ENCODE assay signal across 18 mouse cellular contexts in the genomic region with DNA sequence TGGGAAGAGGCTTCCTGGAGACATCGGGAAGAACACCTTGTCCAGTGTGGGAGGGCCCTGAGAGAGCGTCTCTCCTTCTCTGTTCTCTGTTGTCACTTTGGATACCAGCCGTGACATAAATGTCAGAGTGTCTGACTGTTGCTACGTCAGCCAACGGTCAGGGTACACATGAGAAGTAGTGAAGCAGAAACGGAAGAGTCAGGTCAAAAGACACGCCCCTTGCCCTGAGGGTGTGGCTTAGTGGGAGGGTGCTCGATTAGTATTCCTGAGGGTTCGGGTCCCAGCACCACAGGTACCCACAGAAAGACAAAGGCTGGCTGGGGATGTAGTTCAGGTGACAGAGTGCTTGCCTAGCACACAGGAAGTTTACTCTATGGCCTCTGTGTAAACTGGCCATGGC. TPM values are rescaled to one million over a fixed set of nuclear protein-coding genes. Genes with fewer than 3 reads are reported as not detected.
DNase-seq lines count a peak whose midpoint lies in the region; ATAC-seq and TF ChIP-seq lines count a peak whose summit lies in the region.
"Had no signal": no experiment of that assay in that cellular context is flagged by ENCODE, and none has a peak within 500 bp of the region (broad histone marks: within the 10 kb centered on the region; RNA-seq: fewer than 3 reads in every experiment).

No protein-coding gene starts in this region.

- no peak overlapping the region for H3K27ac ChIP-seq in intestine, embryonic 15.5 days
- no peak overlapping the region for H3K27ac ChIP-seq in intestine, embryonic 16.5 days (ENCODE audit: low read length)
- no peak overlapping the region for H3K27ac ChIP-seq in gastrocnemius, adult 2 months
- H3K27ac ChIP-seq: heart, embryonic 15.5 days; hindbrain, embryonic 14.5 days had no signal

- H3K4me2 ChIP-seq in intestine, embryonic 15.5 days (replicated peaks) = no peak overlapping the region
- H3K4me2 ChIP-seq in intestine, embryonic 16.5 days (ENCODE audit: low read depth, low read length) = no peak overlapping the region
- H3K4me2 ChIP-seq: heart, embryonic 15.5 days; hindbrain, embryonic 14.5 days had no signal

- no peak for TF ChIP-seq CTCF in gastrocnemius, adult 2 months (IDR thresholded peaks at IDR 0.05)

- DNase-seq in B cell, adult 2 months = peak; percentile 45 to 50
- DNase-seq in ES-CJ7 (ENCODE audit: low read depth, low spot score) = peak; percentile 84
- peak; percentile 47 to 78 for DNase-seq in kidney, postnatal 36 days
- DNase-seq in gastrocnemius, adult 2 months = no peak
- no peak for DNase-seq in spleen, postnatal 36 days (ENCODE audit: low spot score in 2 of 2)
- no peak for DNase-seq in thymus, postnatal 0 days (ENCODE audit: low spot score)
- DNase-seq: adrenal gland, postnatal 36 days; cerebellum, postnatal 14 days; gastrocnemius, postnatal 36 days; layer of hippocampus, postnatal 36 days; left cerebral cortex, postnatal 4 days; midbrain, embryonic 14.5 days had no signal

- ATAC-seq in intestine, embryonic 15.5 days = peak; percentile 27; the same call in 1 of the 2 replicates
- no peak for ATAC-seq in intestine, embryonic 16.5 days

- H3K27me3 ChIP-seq in intestine, embryonic 15.5 days (replicated peaks) = no peaks in the 10 kb centered on the region
- no peaks in the 10 kb centered on the region for H3K27me3 ChIP-seq in intestine, embryonic 16.5 days (replicated peaks; ENCODE audit: control insufficient read depth, insufficient read depth, low read length)

- intact Hi-C loops in gastrocnemius, adult 2 months (cut with DNase I) = no loop called here

- H3K9me3 ChIP-seq in intestine, embryonic 15.5 days = no peaks in the 10 kb centered on the region
- no peaks in the 10 kb centered on the region for H3K9me3 ChIP-seq in intestine, embryonic 16.5 days (ENCODE audit: control insufficient read depth, low read length)
- H3K9me3 ChIP-seq: heart, embryonic 15.5 days had no signal

- H3K36me3 ChIP-seq in intestine, embryonic 15.5 days = peaks cover 10% of the 10 kb centered on the region
- H3K36me3 ChIP-seq in intestine, embryonic 16.5 days (ENCODE audit: control insufficient read depth, insufficient read depth, low read length) = peaks cover 13% of the 10 kb centered on the region

- WGBS in intestine, embryonic 15.5 days = 53% methylated on average over 9 of the region's 9 CpGs
- WGBS in intestine, embryonic 16.5 days = 46% methylated on average over 9 of the region's 9 CpGs

- H3K4me1 ChIP-seq in intestine, embryonic 15.5 days (replicated peaks) = peaks cover 18% of the 10 kb centered on the region; the same call in 1 of the 2 replicates
- H3K4me1 ChIP-seq in intestine, embryonic 16.5 days (ENCODE audit: control insufficient read depth, insufficient read depth, low read length) = peaks cover 11% of the 10 kb centered on the region; the same call in 1 of the 2 replicates

- no peak overlapping the region for H3K4me3 ChIP-seq in intestine, embryonic 15.5 days (replicated peaks)
- H3K4me3 ChIP-seq in intestine, embryonic 16.5 days (ENCODE audit: low read length) = no peak overlapping the region
- H3K4me3 ChIP-seq in gastrocnemius, adult 2 months = no peak overlapping the region
- H3K4me3 ChIP-seq: erythroblast, embryonic 14.5 days; heart, embryonic 15.5 days had no signal

- no peak overlapping the region for H3K9ac ChIP-seq in intestine, embryonic 15.5 days
- no peak overlapping the region for H3K9ac ChIP-seq in intestine, embryonic 16.5 days (ENCODE audit: low read depth, low read length)
- H3K9ac ChIP-seq: heart, embryonic 15.5 days; hindbrain, embryonic 14.5 days had no signal

RNA-seq across cellular contexts. Expression of a gene that starts 17.5 kb away (rescaled TPM):
- 55.4 and 60.3 TPM in 2 replicates for polyA plus RNA-seq in intestine, embryonic 15.5 days (2015; fragmentation: Nextera tagmentation; extraction: Ambion mirVana)
- polyA plus RNA-seq in intestine, embryonic 16.5 days (2015; fragmentation: Nextera tagmentation; extraction: Ambion mirVana) = 65.0 and 65.4 TPM in 2 replicates
- 10 to 100 TPM; 34.1 to 50.7 TPM for total RNA-seq in gastrocnemius, adult 2 months (2021)
- 40.8 and 41.0 TPM in 2 replicates for polyA plus RNA-seq in thymus, postnatal 0 days (2015; fragmentation: Nextera tagmentation; extraction: Ambion mirVana)

RNA-seq across cellular contexts. Expression of a gene that starts 18.8 kb away (rescaled TPM):
- 0.10 and 0.20 TPM in 2 replicates for polyA plus RNA-seq in intestine, embryonic 15.5 days (2015; fragmentation: Nextera tagmentation; extraction: Ambion mirVana)
- 0.11 and 0.13 TPM in 2 replicates for polyA plus RNA-seq in intestine, embryonic 16.5 days (2015; fragmentation: Nextera tagmentation; extraction: Ambion mirVana)
- total RNA-seq in gastrocnemius, adult 2 months (2021) = under 1 TPM in 1 of 2 experiments, not detected in 1; 0.03 TPM
- polyA plus RNA-seq in thymus, postnatal 0 days (2015; fragmentation: Nextera tagmentation; extraction: Ambion mirVana) = 0.27 and 0.38 TPM in 2 replicates
- polyA plus RNA-seq: erythroblast, embryonic 14.5 days; liver, embryonic 16.5 days had no signal

RNA-seq across cellular contexts. Expression of a gene that starts 29.3 kb away (rescaled TPM):
- 2.6 and 3.5 TPM in 2 replicates for polyA plus RNA-seq in intestine, embryonic 15.5 days (2015; fragmentation: Nextera tagmentation; extraction: Ambion mirVana)
- 1.8 and 2.1 TPM in 2 replicates for polyA plus RNA-seq in intestine, embryonic 16.5 days (2015; fragmentation: Nextera tagmentation; extraction: Ambion mirVana)
- total RNA-seq in gastrocnemius, adult 2 months (2021) = 10 to 100 TPM; 43.2 to 48.6 TPM
- polyA plus RNA-seq in thymus, postnatal 0 days (2015; fragmentation: Nextera tagmentation; extraction: Ambion mirVana) = 3.1 and 3.7 TPM in 2 replicates

RNA-seq across cellular contexts. Expression of a gene that starts 52.6 kb away (rescaled TPM):
- polyA plus RNA-seq in intestine, embryonic 15.5 days (2015; fragmentation: Nextera tagmentation; extraction: Ambion mirVana) = 77.3 and 84.1 TPM in 2 replicates
- polyA plus RNA-seq in intestine, embryonic 16.5 days (2015; fragmentation: Nextera tagmentation; extraction: Ambion mirVana) = 95.7 and 101 TPM in 2 replicates
- 10 to 100 TPM; 57.6 to 77.2 TPM for total RNA-seq in gastrocnemius, adult 2 months (2021)
- polyA plus RNA-seq in thymus, postnatal 0 days (2015; fragmentation: Nextera tagmentation; extraction: Ambion mirVana) = 57.2 and 64.4 TPM in 2 replicates

Comparison
In these comparisons a context has a peak if more than half of its experiments do, and no peak if none do; other contexts are left out.
1. DNase-seq: peak in B cell, adult 2 months (2 of 2), ES-CJ7 (single experiment) and kidney, postnatal 36 days (2 of 2); none in gastrocnemius, adult 2 months (single experiment), spleen, postnatal 36 days (0 of 2) and thymus, postnatal 0 days (single experiment).